Mouse (Mus musculus): ENCODE data around the gene Ttc22. TPM values are rescaled to one million over a fixed set of nuclear protein-coding genes. Genes with fewer than 3 reads are reported as not detected.

The Ttc22 gene
- polyA plus RNA-seq, 2 experiments = 5.9 to 6.9 TPM

- Histone ChIP-seq H3K27ac (replicated peaks; ENCODE audit: low read depth, low read length) (no peak overlapping the region), H3K9me3 (ENCODE audit: control insufficient read depth, low read length) (no peaks in the 10 kb centered on the region), H3K4me2 (replicated peaks; ENCODE audit: low read depth, low read length, severe bottlenecking) (no peak overlapping the region), H3K36me3 (ENCODE audit: control insufficient read depth, insufficient read depth, low read length) (no peaks in the 10 kb centered on the region), H3K4me3 (replicated peaks; ENCODE audit: low read length) (no peak overlapping the region), H3K4me1 (ENCODE audit: control insufficient read depth, insufficient read depth, low read length) (peaks cover 4% of the 10 kb centered on the region; the same call in 1 of the 2 replicates), H3K27me3 (ENCODE audit: control insufficient read depth, insufficient read depth, low read length) (no peaks in the 10 kb centered on the region), H3K9ac (ENCODE audit: low read depth, low read length, severe bottlenecking) (no peak overlapping the region)
- DNase-seq (ENCODE audit: low spot score) = no peak
- no peak for TF ChIP-seq POLR2A (IDR thresholded peaks at IDR 0.05; ENCODE audit: borderline replicate concordance, extremely low read depth, insufficient read depth, insufficient read length)
- ATAC-seq (ENCODE audit: low FRiP score, low read depth) = no peak
- 75% methylated on average over 9 of the region's 9 CpGs for WGBS
Observed at GRCm38 (mm10) chr4:106614881-106615280, 7.4 kb upstream of the Ttc22 start.

GRCm38 (mm10) chr4:106615637-106616036 lies 6.6 kb upstream of the Ttc22 start:
- ATAC-seq (ENCODE audit: low FRiP score, low read depth) (no peak), DNase-seq (ENCODE audit: low spot score) (no peak)
- Histone ChIP-seq H3K9ac (ENCODE audit: low read depth, low read length, severe bottlenecking) (no peak overlapping the region), H3K4me1 (ENCODE audit: control insufficient read depth, insufficient read depth, low read length) (peaks cover 4% of the 10 kb centered on the region; the same call in 1 of the 2 replicates), H3K4me3 (replicated peaks; ENCODE audit: low read length) (no peak overlapping the region), H3K27me3 (ENCODE audit: control insufficient read depth, insufficient read depth, low read length) (no peaks in the 10 kb centered on the region), H3K4me2 (replicated peaks; ENCODE audit: low read depth, low read length, severe bottlenecking) (no peak overlapping the region), H3K36me3 (ENCODE audit: control insufficient read depth, insufficient read depth, low read length) (no peaks in the 10 kb centered on the region), H3K27ac (replicated peaks; ENCODE audit: low read depth, low read length) (no peak overlapping the region), H3K9me3 (ENCODE audit: control insufficient read depth, low read length) (no peaks in the 10 kb centered on the region)
- no peak for TF ChIP-seq POLR2A (IDR thresholded peaks at IDR 0.05; ENCODE audit: borderline replicate concordance, extremely low read depth, insufficient read depth, insufficient read length)
- WGBS = 75% methylated on average over 12 of the region's 12 CpGs

GRCm38 (mm10) chr4:106617056-106617455 lies 5.2 kb upstream of the Ttc22 start, which contains the start of gene Lexm:
TSS of gene Lexm (minus strand) at chr4:106617241.
- no peak within 1 kb of the TSS for H3K9ac ChIP-seq (ENCODE audit: low read depth, low read length, severe bottlenecking)
- TF ChIP-seq POLR2A (IDR thresholded peaks at IDR 0.05; ENCODE audit: borderline replicate concordance, extremely low read depth, insufficient read depth, insufficient read length) = no peak
- no peak within 1 kb of the TSS for H3K4me3 ChIP-seq (replicated peaks; ENCODE audit: low read length)
- peak within 1 kb of the TSS; percentile 31; the same call in 1 of the 2 replicates for H3K4me2 ChIP-seq (replicated peaks; ENCODE audit: low read depth, low read length, severe bottlenecking)
- H3K9me3 ChIP-seq (ENCODE audit: control insufficient read depth, low read length) = no peaks in the 10 kb centered on the region
- peak; percentile 20 for DNase-seq (ENCODE audit: low spot score)
- H3K27ac ChIP-seq (replicated peaks; ENCODE audit: low read depth, low read length) = no peak within 1 kb of the TSS
- peaks cover 7% of the 10 kb centered on the region for H3K27me3 ChIP-seq (ENCODE audit: control insufficient read depth, insufficient read depth, low read length)
- WGBS = 0% methylated on average over 13 of the region's 19 CpGs
- no peaks in the 10 kb centered on the region for H3K36me3 ChIP-seq (ENCODE audit: control insufficient read depth, insufficient read depth, low read length)
- peaks cover 4% of the 10 kb centered on the region; the same call in 1 of the 2 replicates for H3K4me1 ChIP-seq (ENCODE audit: control insufficient read depth, insufficient read depth, low read length)
- no peak for ATAC-seq (ENCODE audit: low FRiP score, low read depth)

- ATAC-seq (ENCODE audit: low FRiP score, low read depth) (no peak), DNase-seq (ENCODE audit: low spot score) (no peak)
- Histone ChIP-seq H3K9ac (ENCODE audit: low read depth, low read length, severe bottlenecking) (no peak overlapping the region), H3K9me3 (ENCODE audit: control insufficient read depth, low read length) (no peaks in the 10 kb centered on the region), H3K4me2 (replicated peaks; ENCODE audit: low read depth, low read length, severe bottlenecking) (no peak overlapping the region), H3K36me3 (ENCODE audit: control insufficient read depth, insufficient read depth, low read length) (no peaks in the 10 kb centered on the region), H3K4me3 (replicated peaks; ENCODE audit: low read length) (no peak overlapping the region), H3K27ac (replicated peaks; ENCODE audit: low read depth, low read length) (no peak overlapping the region), H3K27me3 (ENCODE audit: control insufficient read depth, insufficient read depth, low read length) (peaks cover 26% of the 10 kb centered on the region), H3K4me1 (ENCODE audit: control insufficient read depth, insufficient read depth, low read length) (peaks cover 4% of the 10 kb centered on the region; the same call in 1 of the 2 replicates)
- no peak for TF ChIP-seq POLR2A (IDR thresholded peaks at IDR 0.05; ENCODE audit: borderline replicate concordance, extremely low read depth, insufficient read depth, insufficient read length)
- 90% methylated on average over 4 of the region's 4 CpGs for WGBS
Observed at GRCm38 (mm10) chr4:106618898-106619297, 3.3 kb upstream of the Ttc22 start.

DNA sequence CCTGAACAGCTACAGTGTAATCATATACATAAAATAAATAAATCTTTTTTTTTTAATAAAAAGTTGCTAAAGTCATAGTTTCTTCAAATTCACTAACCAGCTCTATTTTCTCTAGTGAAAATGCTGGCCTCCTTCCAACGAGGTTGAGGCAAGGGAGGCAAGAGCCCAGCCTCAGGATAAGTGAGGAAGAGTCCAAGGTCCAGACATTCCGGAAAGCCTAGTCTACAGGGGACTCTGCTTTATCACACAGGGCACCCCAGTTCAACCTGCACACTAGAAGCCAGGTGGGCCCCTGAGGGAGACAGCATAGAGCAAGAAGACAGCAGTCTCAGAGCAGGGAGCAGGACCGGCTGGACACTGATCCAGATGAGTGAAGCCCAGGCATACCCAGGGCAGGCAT lies 804 bp upstream of the Ttc22 start:
- Histone ChIP-seq H3K27me3 (ENCODE audit: control insufficient read depth, insufficient read depth, low read length) (peaks cover 27% of the 10 kb centered on the region), H3K9ac (ENCODE audit: low read depth, low read length, severe bottlenecking) (no peak overlapping the region), H3K9me3 (ENCODE audit: control insufficient read depth, low read length) (no peaks in the 10 kb centered on the region), H3K36me3 (ENCODE audit: control insufficient read depth, insufficient read depth, low read length) (no peaks in the 10 kb centered on the region), H3K4me1 (ENCODE audit: control insufficient read depth, insufficient read depth, low read length) (peaks cover 4% of the 10 kb centered on the region; the same call in 1 of the 2 replicates), H3K27ac (replicated peaks; ENCODE audit: low read depth, low read length) (no peak overlapping the region), H3K4me3 (replicated peaks; ENCODE audit: low read length) (no peak overlapping the region), H3K4me2 (replicated peaks; ENCODE audit: low read depth, low read length, severe bottlenecking) (no peak overlapping the region)
- ATAC-seq (ENCODE audit: low FRiP score, low read depth) (no peak), DNase-seq (ENCODE audit: low spot score) (no peak)
- 70% methylated on average over 3 of the region's 3 CpGs for WGBS
- TF ChIP-seq POLR2A (IDR thresholded peaks at IDR 0.05; ENCODE audit: borderline replicate concordance, extremely low read depth, insufficient read depth, insufficient read length) = no peak

Measured in limb, embryonic 14.5 days (tissue).